Comparison of ENCODE assay signal across 22 mouse cellular contexts in the genomic region with DNA sequence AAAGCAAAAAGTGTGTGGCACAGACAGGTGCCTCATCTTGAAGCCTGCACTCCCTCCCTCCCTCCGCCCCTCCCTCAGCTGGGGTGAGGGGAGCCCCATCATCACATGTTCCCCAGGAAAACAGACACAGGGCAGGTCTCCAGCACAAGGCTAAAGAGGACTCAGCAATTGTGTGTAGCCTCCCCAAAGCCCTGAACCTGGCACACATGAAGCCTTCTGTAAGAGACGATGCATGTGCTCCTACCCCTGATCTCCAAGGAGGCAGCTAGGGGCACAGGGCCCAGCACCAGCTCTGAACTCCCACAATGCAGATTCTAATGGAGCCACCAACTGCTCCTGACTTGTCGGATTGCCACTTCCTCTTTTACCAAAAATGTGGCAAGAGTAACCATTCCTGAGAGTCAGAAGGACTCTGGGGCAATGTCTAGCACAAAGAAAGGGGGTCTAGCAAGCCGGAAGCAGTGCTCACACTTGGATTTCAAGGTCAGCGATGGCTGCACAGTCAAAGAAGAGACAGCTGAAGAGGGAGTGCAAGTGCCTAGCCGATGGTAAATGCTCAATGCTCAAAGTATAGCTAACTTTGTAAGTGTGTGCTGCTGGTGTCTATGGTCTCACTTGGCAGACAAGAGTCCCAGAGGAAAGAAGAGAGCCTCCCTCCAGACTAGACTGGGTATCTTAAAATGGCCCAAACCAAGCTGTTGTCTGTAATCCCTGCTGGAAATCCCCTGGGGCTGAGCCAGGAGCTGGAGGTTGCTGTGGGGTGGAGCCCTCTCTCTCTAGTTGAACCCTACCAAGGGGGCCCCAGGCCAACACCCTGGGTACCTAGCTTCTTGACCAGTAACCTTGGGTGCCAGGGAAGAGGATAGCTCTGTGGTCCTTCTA. TPM values are rescaled to one million over a fixed set of nuclear protein-coding genes. Genes with fewer than 3 reads are reported as not detected.
DNase-seq lines count a peak whose midpoint lies in the region; ATAC-seq and TF ChIP-seq lines count a peak whose summit lies in the region.
"Had no signal": no experiment of that assay in that cellular context is flagged by ENCODE, and none has a peak within 500 bp of the region (broad histone marks: within the 10 kb centered on the region; RNA-seq: fewer than 3 reads in every experiment).

No protein-coding gene starts in this region.

- no peak for TF ChIP-seq EP300 in MEL (IDR thresholded peaks at IDR 0.05; ENCODE audit: low read depth in 1 of 2, low read length in 2 of 2)

- no peak for TF ChIP-seq POLR2A in spleen, adult 2 months (IDR thresholded peaks at IDR 0.05; ENCODE audit: low read depth, low read length)
- TF ChIP-seq POLR2A in MEL (IDR thresholded peaks at IDR 0.05; ENCODE audit: control insufficient read depth in 1 of 2, insufficient read depth in 1 of 2, low read depth in 1 of 2, low read length in 2 of 2, poor library complexity in 1 of 2) = no peak
- TF ChIP-seq POLR2A in bone marrow macrophage, adult 2 months (IDR thresholded peaks at IDR 0.05; ENCODE audit: borderline replicate concordance, low read depth, low read length) = no peak

- no peak overlapping the region for H3K9ac ChIP-seq in MEL (ENCODE audit: control insufficient read depth, low read depth, low read length, poor library complexity, severe bottlenecking)
- H3K9ac ChIP-seq in kidney, embryonic 14.5 days (ENCODE audit: low read depth, low read length) = no peak overlapping the region
- no peak overlapping the region for H3K9ac ChIP-seq in forebrain, embryonic 11.5 days (ENCODE audit: low read length)
- H3K9ac ChIP-seq: embryonic facial prominence, embryonic 12.5 days; hindbrain, embryonic 15.5 days; limb, embryonic 15.5 days had no signal

- WGBS in spleen, adult 2 months = 47% methylated on average over 6 of the region's 6 CpGs
- WGBS in kidney, embryonic 14.5 days = 82% methylated on average over 6 of the region's 6 CpGs
- WGBS in forebrain, embryonic 11.5 days = 86% methylated on average over 6 of the region's 6 CpGs

- no peak overlapping the region for H3K4me2 ChIP-seq in kidney, embryonic 14.5 days (replicated peaks; ENCODE audit: low read depth, low read length)
- H3K4me2 ChIP-seq in forebrain, embryonic 11.5 days (ENCODE audit: low read depth, low read length, severe bottlenecking) = no peak overlapping the region
- H3K4me2 ChIP-seq: embryonic facial prominence, embryonic 12.5 days; hindbrain, embryonic 15.5 days; limb, embryonic 15.5 days had no signal

- no peaks in the 10 kb centered on the region for H3K9me3 ChIP-seq in MEL (replicated peaks; ENCODE audit: insufficient read depth, low read length)
- H3K9me3 ChIP-seq in kidney, embryonic 14.5 days (ENCODE audit: control insufficient read depth, low read length) = no peaks in the 10 kb centered on the region
- no peaks in the 10 kb centered on the region for H3K9me3 ChIP-seq in forebrain, embryonic 11.5 days (ENCODE audit: control insufficient read depth, low read length)
- H3K9me3 ChIP-seq: embryonic facial prominence, embryonic 12.5 days; heart, embryonic 10.5 days; hindbrain, embryonic 15.5 days; limb, embryonic 15.5 days had no signal

- H3K4me3 ChIP-seq in spleen, adult 2 months (ENCODE audit: extremely low read depth, insufficient read depth, insufficient read length) = no peak overlapping the region
- no peak overlapping the region for H3K4me3 ChIP-seq in MEL (ENCODE audit: control insufficient read depth in 1 of 2, insufficient read depth in 1 of 2, low read depth in 2 of 2, low read length in 2 of 2)
- no peak overlapping the region for H3K4me3 ChIP-seq in bone marrow macrophage, adult 2 months (ENCODE audit: insufficient read depth, low read length)
- no peak overlapping the region for H3K4me3 ChIP-seq in kidney, embryonic 14.5 days (ENCODE audit: low read length)
- H3K4me3 ChIP-seq in forebrain, embryonic 11.5 days (ENCODE audit: low read depth, low read length) = no peak overlapping the region
- H3K4me3 ChIP-seq: embryonic facial prominence, embryonic 12.5 days; heart, embryonic 10.5 days; hindbrain, embryonic 15.5 days; limb, embryonic 15.5 days; megakaryocyte, embryonic 14.5 days had no signal

- ATAC-seq in megakaryocyte, adult 5-6 weeks (ENCODE audit: poor library complexity, severe bottlenecking) = peak; percentile 79
- no peak for ATAC-seq in kidney, embryonic 14.5 days (ENCODE audit: low FRiP score, low TSS enrichment)
- ATAC-seq in forebrain, embryonic 11.5 days (replicated peaks; ENCODE audit: low FRiP score) = no peak
- ATAC-seq: midbrain, embryonic 16.5 days had no signal

- peaks cover 8% of the 10 kb centered on the region; the same call in 1 of the 2 replicates for H3K4me1 ChIP-seq in spleen, adult 2 months (ENCODE audit: control insufficient read depth, insufficient read depth, insufficient read length)
- peaks cover 0 to 6% of the 10 kb centered on the region in 2 experiments; a peak in 2 of 4 replicates for H3K4me1 ChIP-seq in MEL (ENCODE audit: control insufficient read depth in 1 of 2, insufficient read depth in 2 of 2, low read length in 2 of 2)
- H3K4me1 ChIP-seq in bone marrow macrophage, adult 2 months (ENCODE audit: control insufficient read depth, insufficient read depth, low read length) = peaks cover 56% of the 10 kb centered on the region
- H3K4me1 ChIP-seq in kidney, embryonic 14.5 days (ENCODE audit: control insufficient read depth, insufficient read depth, low read length) = no peaks in the 10 kb centered on the region
- H3K4me1 ChIP-seq in forebrain, embryonic 11.5 days (replicated peaks; ENCODE audit: control insufficient read depth, insufficient read depth, low read length) = no peaks in the 10 kb centered on the region
- H3K4me1 ChIP-seq: embryonic facial prominence, embryonic 12.5 days; heart, embryonic 10.5 days; hindbrain, embryonic 15.5 days had no signal

- TF ChIP-seq CTCF in spleen, adult 2 months (IDR thresholded peaks at IDR 0.05; ENCODE audit: extremely low read depth, insufficient read depth, insufficient read length, insufficient replicate concordance) = no peak
- no peak for TF ChIP-seq CTCF in MEL (IDR thresholded peaks at IDR 0.05 in 2 of 3, conservative IDR thresholded peaks at IDR 0.05 in 1 of 3; ENCODE audit: control insufficient read depth in 1 of 3, insufficient read depth in 1 of 3, low read depth in 2 of 3, low read length in 3 of 3, poor library complexity in 1 of 3, severe bottlenecking in 1 of 3)
- no peak for TF ChIP-seq CTCF in bone marrow macrophage, adult 2 months (IDR thresholded peaks at IDR 0.05; ENCODE audit: low read depth, low read length)

- peak overlapping the region; percentile 66 for H3K27ac ChIP-seq in spleen, adult 2 months (ENCODE audit: insufficient read depth, low read length)
- H3K27ac ChIP-seq in MEL (ENCODE audit: control insufficient read depth, low read depth, low read length) = no peak overlapping the region
- H3K27ac ChIP-seq in bone marrow macrophage, adult 2 months (ENCODE audit: insufficient read depth, low read depth, low read length) = peak overlapping the region; percentile 90
- no peak overlapping the region for H3K27ac ChIP-seq in kidney, embryonic 14.5 days (ENCODE audit: low read depth, low read length)
- H3K27ac ChIP-seq in forebrain, embryonic 11.5 days (ENCODE audit: low read depth, low read length) = no peak overlapping the region
- H3K27ac ChIP-seq: embryonic facial prominence, embryonic 12.5 days; heart, embryonic 10.5 days; hindbrain, embryonic 15.5 days; limb, embryonic 15.5 days had no signal

- no peaks in the 10 kb centered on the region for H3K36me3 ChIP-seq in spleen, adult 2 months (ENCODE audit: control insufficient read depth, insufficient read depth, low read length)
- peaks cover 0 to 4% of the 10 kb centered on the region in 2 experiments; a peak in 1 of 4 replicates for H3K36me3 ChIP-seq in MEL (ENCODE audit: control insufficient read depth in 1 of 2, insufficient read depth in 2 of 2, low read length in 2 of 2)
- no peaks in the 10 kb centered on the region for H3K36me3 ChIP-seq in kidney, embryonic 14.5 days (ENCODE audit: control insufficient read depth, insufficient read depth, low read length)
- H3K36me3 ChIP-seq in forebrain, embryonic 11.5 days (ENCODE audit: control insufficient read depth, insufficient read depth, low read length) = no peaks in the 10 kb centered on the region
- H3K36me3 ChIP-seq: embryonic facial prominence, embryonic 12.5 days; heart, embryonic 10.5 days; hindbrain, embryonic 15.5 days; limb, embryonic 15.5 days had no signal

- no peak for TF ChIP-seq RAD21 in MEL (IDR thresholded peaks at IDR 0.05; ENCODE audit: low read depth, low read length)

- no peaks in the 10 kb centered on the region for H3K79me2 ChIP-seq in MEL (ENCODE audit: control insufficient read depth, insufficient read depth, low read length, poor library complexity)

- no peaks in the 10 kb centered on the region for H3K27me3 ChIP-seq in spleen, adult 2 months (ENCODE audit: control insufficient read depth, insufficient read depth, low read length)
- no peaks in the 10 kb centered on the region for H3K27me3 ChIP-seq in MEL (ENCODE audit: control insufficient read depth in 1 of 2, insufficient read depth in 2 of 2, low read length in 2 of 2)
- H3K27me3 ChIP-seq in kidney, embryonic 14.5 days (ENCODE audit: control insufficient read depth, insufficient read depth, low read length) = no peaks in the 10 kb centered on the region
- no peaks in the 10 kb centered on the region for H3K27me3 ChIP-seq in forebrain, embryonic 11.5 days (ENCODE audit: control insufficient read depth, insufficient read depth, low read length)
- H3K27me3 ChIP-seq: embryonic facial prominence, embryonic 12.5 days; hindbrain, embryonic 15.5 days; limb, embryonic 15.5 days had no signal

- no peak for DNase-seq in spleen, adult 2 months (ENCODE audit: low read depth in 1 of 2, low spot score in 2 of 2)
- DNase-seq in spleen, adult 12 weeks (ENCODE audit: low spot score) = no peak
- peak; percentile 24 for DNase-seq in MEL (ENCODE audit: low read depth, low spot score)
- DNase-seq in forebrain, embryonic 11.5 days (ENCODE audit: low spot score) = no peak
- DNase-seq in Muller cell, postnatal 12 days (ENCODE audit: inconsistent ontology term) = no peak
- DNase-seq: cerebellum, adult 2 months; gastrocnemius, postnatal 14 days; heart, postnatal 14 days; kidney, adult 11 months; kidney, postnatal 25 days; right cerebral cortex, adult 18-20 months; thymus, adult 18-20 months had no signal

RNA-seq across cellular contexts. Expression of a gene that starts 29.9 kb away (rescaled TPM):
- 45.9 and 63.4 TPM in 2 replicates for polyA plus RNA-seq in spleen, adult 2 months (2012; rRNA removed)
- 0.33 and 0.58 TPM in 2 replicates for total RNA-seq in MEL (2012; rRNA removed)
- 1 to 10 TPM in 1 of 2 experiments, not detected in 1; 1.2 TPM for polyA plus RNA-seq in MEL (2012; ENCODE audit: insufficient read depth in 1 of 2, insufficient read length in 2 of 2, low read depth in 1 of 2, low replicate concordance in 2 of 2, missing spikeins in 1 of 2)
- 181 and 222 TPM in 2 replicates for polyA plus RNA-seq in bone marrow macrophage, adult 2 months (2012; ENCODE audit: insufficient read depth, insufficient read length, missing spikeins)
- total RNA-seq in megakaryocyte, adult 5-6 weeks (2015) = 107 and 112 TPM in 2 replicates
- total RNA-seq in megakaryocyte, adult 5-6 weeks (2017) = 113 and 122 TPM in 2 replicates
- 0.97 and 3.0 TPM in 2 replicates for polyA plus RNA-seq in kidney, embryonic 14.5 days (2014; fragmentation: Nextera tagmentation; extraction: Ambion mirVana)
- 2.1 TPM in 2 replicates for polyA plus RNA-seq in forebrain, embryonic 11.5 days (2014; fragmentation: Nextera tagmentation; extraction: Ambion mirVana)

RNA-seq across cellular contexts. Expression of a gene that starts 38.4 kb away (rescaled TPM):
- polyA plus RNA-seq in spleen, adult 2 months (2012; rRNA removed) = 0.68 and 0.73 TPM in 2 replicates
- total RNA-seq in MEL (2012; rRNA removed) = not detected in 2 replicates
- not detected for polyA plus RNA-seq in MEL (2012; ENCODE audit: insufficient read depth in 1 of 2, insufficient read length in 2 of 2, low read depth in 1 of 2, low replicate concordance in 2 of 2, missing spikeins in 1 of 2)
- 0.39 and 1.1 TPM in 2 replicates for polyA plus RNA-seq in bone marrow macrophage, adult 2 months (2012; ENCODE audit: insufficient read depth, insufficient read length, missing spikeins)
- 1.1 and 2.7 TPM in 2 replicates for total RNA-seq in megakaryocyte, adult 5-6 weeks (2015)
- 1.7 and 2.8 TPM in 2 replicates for total RNA-seq in megakaryocyte, adult 5-6 weeks (2017)
- polyA plus RNA-seq in kidney, embryonic 14.5 days (2014; fragmentation: Nextera tagmentation; extraction: Ambion mirVana) = 0.24 and 0.29 TPM in 2 replicates
- polyA plus RNA-seq in forebrain, embryonic 11.5 days (2014; fragmentation: Nextera tagmentation; extraction: Ambion mirVana) = not detected in 2 replicates
- polyA plus RNA-seq: heart, embryonic 10.5 days; liver, embryonic 16.5 days had no signal

Comparison
In these comparisons a context has a peak if more than half of its experiments do, and no peak if none do; other contexts are left out.
1. H3K27ac ChIP-seq: peak in spleen, adult 2 months (single experiment) and bone marrow macrophage, adult 2 months (single experiment); none in MEL (single experiment), kidney, embryonic 14.5 days (single experiment) and forebrain, embryonic 11.5 days (single experiment).